Mouse (Mus musculus) left cerebral cortex, adult 2 months (tissue): ENCODE measurements around the gene Vps37b. TPM values are rescaled to one million over a fixed set of nuclear protein-coding genes. Genes with fewer than 3 reads are reported as not detected.

Experiments used
- DNase-seq, 2 experiments: peaks; one replicate each; pipeline ENCODE4 v3.0.0; 2021 to 2022; ENCODE audit warnings: low spot score in 2 of 2, mixed read lengths in 1 of 2; ENCODE audit errors: extremely low spot score in 1 of 2
- H3K27ac ChIP-seq: fragments of 200-600 bp; 2 replicates; pipeline ENCODE4 v1.8.1; 2022
- H3K4me3 ChIP-seq: fragments of 200-600 bp; 2 replicates; pipeline ENCODE4 v1.8.1; 2022
- CTCF ChIP-seq: fragments of 200-600 bp; IDR thresholded peaks from 2 replicates; pipeline ENCODE4 v1.8.1; 2022; ENCODE audit warnings: antibody characterized with exemption, mild to moderate bottlenecking, moderate library complexity
- intact Hi-C: fragments of 180-260 bp; cut with DNase I; formaldehyde crosslinking; loops from one replicate; pipeline ENCODE4 v1.15.1; 2025
- total RNA-seq, 2 experiments: library from RNA; stranded (reverse); gene quantifications; 2 replicates each; pipeline ENCODE4 v1.2.3; 2021

The Vps37b gene
- total RNA-seq, 2 experiments from 2014 or later = 46.1 to 47.3 TPM

- peak overlapping the region; percentile 74 for H3K4me3 ChIP-seq
- no peak for TF ChIP-seq CTCF
- H3K27ac ChIP-seq = peak overlapping the region; percentile 96
- DNase-seq = no peak
- intact Hi-C loops = loop anchor here (2.0 kb wide), 1 partner anchor 24 kb away; no protein-coding TSS in a partner anchor
Measured at GRCm38 (mm10) chr5:124030386-124031067, 1.5 kb downstream of the Vps37b start.

DNA sequence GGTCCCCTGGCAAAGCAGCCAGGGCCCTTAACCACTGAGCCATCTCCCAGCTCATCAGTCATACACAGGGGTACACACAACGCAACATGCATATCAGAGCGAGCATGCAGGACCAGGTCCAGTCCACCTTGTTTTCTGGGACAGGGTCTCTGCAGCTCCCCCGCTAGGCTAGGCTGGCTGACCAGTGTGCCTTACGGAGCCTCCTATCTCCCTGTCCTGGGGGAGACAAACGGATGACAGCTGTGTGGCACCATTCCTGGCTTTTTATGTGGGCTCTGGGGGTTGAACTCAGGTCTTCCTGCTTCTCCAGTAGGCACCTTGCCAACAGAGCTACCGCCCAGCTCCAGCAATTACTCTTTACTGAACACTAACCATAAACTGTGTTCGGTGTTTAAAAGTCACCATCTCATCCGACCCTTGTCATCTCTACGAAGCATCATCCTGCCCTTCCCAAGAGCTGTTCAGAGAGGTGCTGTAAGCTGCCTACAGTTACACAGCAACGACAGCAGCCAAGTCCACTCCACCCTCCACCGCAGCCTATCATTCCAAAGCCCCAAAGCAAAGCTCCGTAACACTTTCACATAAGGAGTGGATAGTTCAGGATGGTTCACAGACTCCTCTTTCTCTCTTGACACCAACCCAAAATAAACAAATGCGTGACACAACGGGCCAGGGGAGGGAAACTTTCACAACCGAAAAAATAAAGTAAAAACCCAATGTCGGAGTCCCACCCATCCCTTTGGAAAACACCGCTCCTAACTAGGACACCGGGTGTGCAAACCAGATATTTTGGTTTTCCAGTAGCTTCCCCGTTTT, 2.6 kb downstream of the Vps37b start:
- TF ChIP-seq CTCF = no peak
- no peak for DNase-seq
- Histone ChIP-seq H3K4me3 (peak overlapping the region; percentile 74), H3K27ac (peak overlapping the region; percentile 96; the same call in 1 of the 2 replicates)
- intact Hi-C loops = loop anchor here (2.0 kb wide), 1 partner anchor 23 kb away; no protein-coding TSS in a partner anchor

- no peak overlapping the region for H3K27ac ChIP-seq
- H3K4me3 ChIP-seq = peak overlapping the region; percentile 7; the same call in 1 of the 2 replicates
- no peak for TF ChIP-seq CTCF
Measured at GRCm38 (mm10) chr5:124028680-124029079, 3.4 kb downstream of the Vps37b start.

GRCm38 (mm10) chr5:124027702-124028470, 4.2 kb downstream of the Vps37b start:
- intact Hi-C loops = no loop called here
- no peak for TF ChIP-seq CTCF
- no peak overlapping the region for H3K4me3 ChIP-seq
- H3K27ac ChIP-seq = 0 out of 2 replicates have a peak overlapping the region, but pooled peaks have one; percentile 28
- no peak for DNase-seq

More at GRCm38 (mm10) chr5:124028680-124029079, 3.4 kb downstream of the Vps37b start:
- intact Hi-C loops = no loop called here
- DNase-seq = no peak

GRCm38 (mm10) chr5:124026568-124026967, 5.5 kb downstream of the Vps37b start:
- TF ChIP-seq CTCF = no peak
- DNase-seq = no peak
- intact Hi-C loops = no loop called here
- Histone ChIP-seq H3K4me3 (no peak overlapping the region), H3K27ac (peak overlapping the region; percentile 67)

DNA sequence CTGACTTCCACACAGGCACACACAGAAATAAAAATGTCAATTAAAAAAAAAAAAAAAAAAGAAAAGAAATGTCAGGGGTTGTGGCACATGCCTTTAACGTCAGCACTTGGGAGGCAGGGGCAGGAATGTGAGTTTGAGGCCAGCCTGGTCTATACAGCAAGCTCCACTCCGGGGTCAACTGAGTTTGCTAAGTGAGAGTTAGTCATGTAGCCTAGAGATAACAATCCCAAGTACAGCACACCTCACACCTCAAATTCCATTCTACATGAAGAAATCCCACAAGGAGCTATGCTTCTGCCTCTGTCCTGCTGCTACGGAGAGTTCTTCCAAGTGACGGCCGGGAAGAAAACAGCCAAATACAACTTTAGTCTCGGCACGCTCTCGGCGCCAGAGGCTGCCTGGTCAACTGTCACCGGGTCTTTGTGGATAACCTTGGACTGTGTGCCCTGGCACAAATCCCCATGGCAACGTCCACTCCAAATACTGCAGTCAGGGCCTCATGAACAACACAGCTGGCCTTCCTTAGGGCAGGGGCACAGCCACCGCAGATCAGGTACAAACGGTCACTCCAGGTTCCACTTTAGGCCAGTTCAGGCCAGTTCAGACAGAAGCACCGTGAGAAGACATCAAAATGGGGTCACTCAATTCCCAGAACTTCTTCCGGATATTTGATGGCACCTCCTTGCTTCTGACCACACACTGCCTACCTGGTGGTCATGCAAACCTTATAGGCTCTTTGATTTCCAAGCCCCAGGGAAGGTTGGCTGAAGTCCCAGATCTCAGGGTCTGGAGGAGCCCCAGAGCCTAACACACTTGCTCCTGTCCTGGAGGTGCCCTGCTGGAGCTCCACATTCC, 6.3 kb downstream of the Vps37b start:
- intact Hi-C loops = no loop called here
- no peak for TF ChIP-seq CTCF
- no peak for DNase-seq
- peak overlapping the region; percentile 67 for H3K27ac ChIP-seq
- no peak overlapping the region for H3K4me3 ChIP-seq

DNA sequence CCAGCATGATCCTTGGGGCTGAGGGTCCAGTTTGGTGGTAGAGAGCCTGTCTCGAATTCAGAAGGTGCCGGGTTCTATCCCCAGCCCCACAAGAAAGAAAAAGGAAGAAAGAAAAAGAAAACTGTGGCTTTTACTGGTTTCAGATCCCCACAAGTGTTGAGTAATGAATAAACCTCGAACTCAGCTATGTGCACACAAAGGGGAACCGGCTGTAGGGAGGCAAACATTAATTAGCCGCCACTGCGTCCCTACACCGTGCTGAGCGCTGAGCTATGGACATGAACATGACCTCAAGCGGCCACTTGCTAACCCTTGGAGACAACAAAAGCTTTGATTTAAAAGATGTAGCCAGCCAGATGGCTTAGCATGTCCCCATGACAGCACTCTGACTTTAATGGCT, 6.9 kb downstream of the Vps37b start:
- TF ChIP-seq CTCF = no peak
- Histone ChIP-seq H3K27ac (peak overlapping the region; percentile 67), H3K4me3 (no peak overlapping the region)
- no peak for DNase-seq
- intact Hi-C loops = no loop called here

GRCm38 (mm10) chr5:124024677-124025076, 7.4 kb downstream of the Vps37b start:
- DNase-seq = no peak
- intact Hi-C loops = no loop called here
- no peak for TF ChIP-seq CTCF
- Histone ChIP-seq H3K4me3 (no peak overlapping the region), H3K27ac (peak overlapping the region; percentile 67)

GRCm38 (mm10) chr5:124022365-124022764, 9.7 kb downstream of the Vps37b start:
- Histone ChIP-seq H3K27ac (peak overlapping the region; percentile 65), H3K4me3 (no peak overlapping the region)
- intact Hi-C loops = no loop called here
- TF ChIP-seq CTCF = no peak
- peak in 1 of 2 experiments; percentile 18 for DNase-seq

DNA sequence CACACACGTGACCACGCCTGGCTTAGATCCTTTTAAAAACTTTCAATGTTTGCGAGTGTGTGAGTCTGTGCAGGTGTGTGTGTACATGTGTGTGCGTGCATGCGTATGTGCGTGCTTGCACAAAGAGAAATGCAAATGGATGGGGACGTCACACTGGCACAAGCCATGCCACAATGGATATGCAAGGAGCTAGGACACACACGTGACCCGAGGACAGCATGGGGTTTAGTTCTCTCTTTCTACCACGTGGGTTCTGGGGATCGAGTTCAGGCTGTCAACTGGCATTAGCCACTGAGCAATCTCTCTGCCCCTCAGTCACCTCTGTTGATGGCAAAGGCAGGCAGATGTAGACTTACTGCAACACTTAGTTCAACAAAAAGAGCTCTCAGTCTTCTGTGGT, 10.4 kb downstream of the Vps37b start:
- intact Hi-C loops = no loop called here
- Histone ChIP-seq H3K4me3 (no peak overlapping the region), H3K27ac (peak overlapping the region; percentile 65)
- no peak for TF ChIP-seq CTCF
- DNase-seq = no peak

DNA sequence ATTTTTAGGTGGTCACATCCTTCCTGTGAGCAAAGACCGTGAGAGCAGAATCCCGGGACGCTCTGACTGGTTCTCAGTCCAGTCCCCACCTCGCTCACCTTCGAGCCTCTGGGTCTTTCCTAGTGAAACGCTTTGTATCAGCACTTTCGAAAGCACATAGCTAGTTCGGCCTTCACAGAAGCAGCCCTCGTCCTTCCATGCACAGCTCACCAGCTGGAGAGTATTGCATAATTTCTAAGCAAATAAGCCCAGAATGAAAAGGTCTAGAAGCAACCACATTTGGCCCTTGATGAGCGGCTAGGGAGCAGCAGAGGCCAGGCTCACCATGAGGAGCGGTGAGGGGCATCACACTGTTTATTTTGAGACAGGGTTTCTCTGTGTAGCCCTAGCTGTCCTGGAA, 10.9 kb downstream of the Vps37b start:
- no peak for DNase-seq
- H3K27ac ChIP-seq = peak overlapping the region; percentile 65
- intact Hi-C loops = no loop called here
- TF ChIP-seq CTCF = no peak
- H3K4me3 ChIP-seq = no peak overlapping the region
